Mouse (Mus musculus) retina, embryonic 14.5 days (tissue): ENCODE data around the gene Plin1.

Source experiments
- DNase-seq: peaks from one replicate; pipeline ENCODE4 v3.0.0-alpha.2; 2015; ENCODE audit warnings: low spot score

Plin1 gene

DNA sequence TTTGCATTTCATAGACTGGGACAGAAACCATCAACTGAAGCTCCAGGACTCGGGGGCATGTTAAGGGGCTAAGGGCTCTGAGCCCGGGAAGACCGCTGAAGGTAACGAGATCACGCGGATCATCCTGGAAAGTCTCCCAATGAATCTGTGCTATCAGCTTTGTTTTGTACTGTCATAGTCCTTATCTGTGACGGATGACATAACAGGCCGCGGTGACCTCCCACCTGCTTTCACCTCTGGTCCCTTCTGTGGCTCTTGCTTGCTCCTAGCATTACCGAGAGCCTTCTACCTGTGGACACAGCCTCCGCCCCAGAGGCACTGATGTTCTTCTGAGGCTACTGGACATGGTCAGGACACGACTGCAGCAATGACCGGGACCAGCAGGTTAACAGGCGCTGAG, 3.8 kb upstream of the Plin1 start:
- DNase-seq, result no peak

DNA sequence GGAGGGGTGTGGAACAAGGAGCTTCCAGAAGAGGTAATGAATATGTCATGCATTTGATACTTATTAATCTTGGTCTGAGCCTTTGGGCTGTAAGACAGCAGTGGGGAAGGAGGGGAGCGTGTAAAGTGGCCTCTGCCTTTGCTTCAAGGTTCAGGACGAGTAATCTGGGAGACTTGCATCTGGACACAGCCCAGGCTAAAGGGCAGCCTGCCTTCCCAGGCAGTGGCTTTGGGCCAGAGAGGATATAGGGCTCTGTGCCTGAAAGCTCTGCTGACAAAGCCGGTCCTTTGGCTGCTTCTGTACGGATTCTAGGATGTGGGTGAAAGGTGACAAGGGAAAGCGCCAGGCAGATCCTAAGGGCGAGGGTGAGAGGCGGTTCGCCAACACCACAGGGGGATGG, 1.9 kb upstream of the Plin1 start:
- no peak for DNase-seq

GRCm38 (mm10) chr7:79731438-79731837, 1.3 kb downstream of the Plin1 start:
- DNase-seq, result no peak

DNA sequence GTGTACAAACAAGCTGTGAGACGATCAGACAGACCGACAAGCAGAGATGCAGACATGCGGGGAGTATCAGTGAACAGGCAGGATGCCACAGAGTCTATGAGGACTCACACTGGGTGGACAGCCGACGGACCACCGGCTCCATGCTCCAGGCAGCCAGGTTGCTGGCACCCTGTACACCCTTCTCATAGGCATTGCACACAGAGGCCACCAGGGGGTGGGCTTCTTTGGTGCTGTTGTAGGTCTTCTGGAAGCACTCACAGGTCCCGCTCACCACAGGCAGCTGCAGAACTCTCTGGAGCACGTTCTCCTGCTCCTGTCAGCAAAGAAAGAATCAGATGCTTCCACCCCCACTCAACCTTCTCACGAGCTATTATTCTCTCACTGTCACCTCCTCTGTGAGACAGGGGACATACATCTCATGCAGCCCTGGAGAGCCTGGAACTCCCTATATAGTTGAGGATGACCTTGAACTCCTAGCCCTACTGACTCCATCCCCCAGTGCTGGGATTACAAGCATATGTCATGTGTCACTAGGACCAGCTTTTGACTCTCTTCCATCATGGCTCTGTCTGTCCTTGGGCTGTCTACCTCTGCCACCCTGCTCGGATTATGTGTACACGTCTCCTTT, 2.8 kb downstream of the Plin1 start:
- peak; percentile 42 for DNase-seq

DNA sequence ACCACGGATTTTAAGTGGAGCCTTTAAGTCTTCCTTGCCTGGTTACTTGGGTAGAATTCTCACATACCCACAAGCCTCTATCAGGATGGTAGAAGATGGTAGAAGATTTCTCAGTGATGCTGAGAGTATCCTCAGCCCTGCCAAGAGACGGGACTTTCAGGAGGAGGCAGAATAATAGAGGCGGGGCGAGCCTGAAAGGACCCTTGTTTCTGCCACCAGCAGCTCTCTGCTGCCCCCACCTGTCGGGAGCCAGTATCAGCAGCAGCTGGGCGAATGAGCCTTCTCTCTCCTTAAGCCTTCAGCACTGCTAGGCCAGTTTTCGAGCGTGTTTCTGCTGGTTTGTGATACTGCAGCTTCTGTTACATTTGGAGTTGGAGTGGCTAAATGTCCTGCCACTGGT, 3.5 kb downstream of the Plin1 start:
- peak; percentile 88 for DNase-seq

DNA sequence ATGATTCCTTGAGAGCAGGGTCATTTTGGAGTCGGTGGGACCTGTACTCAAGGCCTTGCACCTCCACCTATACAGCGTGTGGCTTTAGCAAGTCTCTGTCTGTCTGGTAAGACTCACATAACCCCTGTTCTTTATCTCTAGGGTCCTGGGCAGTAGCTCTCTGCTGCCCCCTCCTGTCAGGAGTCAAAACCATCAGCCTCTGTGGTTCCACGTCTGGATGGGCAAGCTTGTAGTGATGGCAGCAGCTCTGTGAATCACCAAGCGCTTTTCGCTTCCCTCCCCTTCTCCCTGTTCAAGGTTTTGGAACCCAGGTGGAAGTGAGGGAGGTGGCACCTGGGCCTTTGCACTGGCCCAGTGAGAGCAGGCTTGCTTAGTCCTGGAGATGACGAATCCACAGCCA, 4.5 kb downstream of the Plin1 start:
- peak; percentile 80 for DNase-seq

DNA sequence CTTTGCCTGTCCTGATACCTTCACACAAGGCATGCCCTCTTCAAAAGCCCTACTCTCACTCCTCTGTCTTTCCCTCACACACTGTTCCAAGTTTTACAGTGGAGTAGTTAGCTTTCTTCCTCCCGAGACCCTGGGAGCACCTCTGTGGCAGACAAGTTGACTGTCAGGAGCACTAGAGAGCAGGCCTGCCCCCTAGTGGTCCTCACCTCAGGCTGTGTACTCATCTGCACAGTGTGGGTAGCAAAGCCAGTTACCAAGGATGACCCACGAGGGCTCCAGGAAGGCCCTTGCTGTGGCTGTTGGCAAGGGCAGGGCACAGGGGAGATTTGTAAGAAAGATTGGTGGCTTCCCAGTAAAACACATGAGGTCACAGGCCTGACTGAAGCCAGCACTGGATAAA, 5.6 kb downstream of the Plin1 start:
- peak; percentile 78 for DNase-seq

DNA sequence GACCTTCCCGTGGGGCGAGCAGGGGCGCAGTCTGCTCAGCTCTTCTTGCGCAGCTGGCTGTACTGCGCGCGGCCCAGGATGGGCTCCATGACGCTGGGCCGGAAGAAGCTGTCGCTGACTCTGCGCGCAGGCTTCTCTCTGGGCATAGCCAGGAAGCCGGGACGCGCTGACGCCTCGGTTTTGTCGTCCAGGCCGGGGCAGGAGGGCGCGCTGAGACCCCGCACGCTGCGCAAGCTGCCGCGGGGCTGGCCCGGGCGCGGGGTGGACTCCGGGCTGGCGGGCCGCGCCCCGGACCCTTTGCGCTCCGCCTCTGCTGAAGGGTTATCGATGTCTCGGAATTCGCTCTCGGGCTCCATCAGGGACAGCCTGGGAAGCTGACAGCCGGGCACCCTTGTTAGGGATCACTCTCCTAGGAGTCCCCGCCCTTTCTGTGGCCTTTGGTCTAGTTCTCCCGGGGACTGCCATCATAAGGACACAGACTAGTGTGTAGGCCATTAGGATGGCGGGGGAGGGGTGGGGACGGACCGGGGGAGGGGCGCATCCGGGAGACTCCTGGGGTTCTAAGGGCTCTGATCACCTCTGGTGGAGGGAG, 11.2 kb downstream of the Plin1 start:
- peak; percentile 63 for DNase-seq

DNA sequence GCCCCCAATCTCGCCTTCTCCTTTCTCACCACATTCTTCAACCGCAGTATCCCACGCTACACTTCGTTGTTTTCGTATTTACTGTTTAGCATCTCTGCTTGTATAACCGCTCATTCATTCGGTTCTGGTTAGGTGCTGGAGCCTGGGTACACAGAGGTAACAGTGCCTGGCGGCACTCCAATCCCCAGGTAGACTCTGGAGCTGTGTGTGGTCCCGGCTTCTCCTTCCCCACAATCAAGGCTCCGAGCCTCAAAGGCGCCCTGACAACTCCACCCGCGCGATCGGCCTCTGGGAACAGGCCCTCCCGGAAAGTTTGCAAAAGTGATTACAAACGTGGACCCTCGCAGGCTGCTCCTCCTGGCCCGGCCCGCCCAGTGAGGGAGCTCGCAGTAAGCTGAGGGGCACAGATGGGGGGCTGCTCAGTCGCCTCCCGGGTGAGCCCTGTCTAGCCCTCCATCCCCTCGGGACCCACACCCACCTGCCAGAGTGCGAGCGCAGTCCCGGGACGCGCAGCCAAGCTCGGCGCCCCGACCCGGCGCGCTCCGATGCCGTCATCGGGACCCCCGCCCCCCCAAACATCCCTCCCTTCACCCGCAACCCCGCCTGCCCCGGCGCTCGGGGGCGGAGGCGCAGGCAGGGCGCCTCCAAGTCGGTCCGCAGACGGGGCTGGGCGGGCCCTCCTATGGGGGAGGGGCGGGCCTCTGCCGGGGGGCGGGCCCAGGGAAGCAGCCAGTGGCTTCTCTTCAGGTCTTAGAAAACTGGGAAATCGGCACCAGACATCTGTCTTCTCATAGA, 17.3 kb downstream of the Plin1 start, which contains the start of gene Kif7:
Gene Kif7 (minus strand): TSS at position 534 of the 795 bp plus-strand sequence.
- peak; percentile 82 for DNase-seq

- DNase-seq, result peak; percentile 20
These were observed 21.9 kb downstream of the Plin1 start for GRCm38 (mm10) chr7:79710831-79711230.

DNA sequence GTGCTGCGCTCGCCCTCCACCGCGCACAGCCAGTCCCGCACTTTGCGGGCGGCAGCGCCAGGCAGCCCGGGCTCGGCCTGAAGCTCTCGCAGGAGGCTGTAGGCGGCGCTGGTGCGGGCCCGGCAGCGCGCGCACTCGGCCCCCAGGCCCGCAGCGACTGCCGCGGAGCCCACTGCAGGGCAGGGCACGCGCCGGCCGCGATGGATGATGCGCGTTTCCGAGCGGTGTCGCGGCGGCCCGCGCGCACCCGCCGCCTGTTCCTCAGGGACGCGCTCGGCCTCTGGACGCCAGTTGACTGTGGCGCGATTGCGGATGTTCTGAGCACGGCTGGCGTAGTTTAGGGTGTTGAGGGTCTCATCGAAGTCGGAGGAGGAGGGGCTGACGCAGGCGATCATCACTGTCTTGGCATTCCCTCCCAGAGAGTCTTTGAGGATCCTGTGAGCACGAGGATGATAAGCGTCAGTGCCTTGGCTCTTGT, 22.5 kb downstream of the Plin1 start:
- peak; percentile 87 for DNase-seq

- no peak for DNase-seq
These were observed 27.5 kb downstream of the Plin1 start for GRCm38 (mm10) chr7:79705210-79705609.

DNA sequence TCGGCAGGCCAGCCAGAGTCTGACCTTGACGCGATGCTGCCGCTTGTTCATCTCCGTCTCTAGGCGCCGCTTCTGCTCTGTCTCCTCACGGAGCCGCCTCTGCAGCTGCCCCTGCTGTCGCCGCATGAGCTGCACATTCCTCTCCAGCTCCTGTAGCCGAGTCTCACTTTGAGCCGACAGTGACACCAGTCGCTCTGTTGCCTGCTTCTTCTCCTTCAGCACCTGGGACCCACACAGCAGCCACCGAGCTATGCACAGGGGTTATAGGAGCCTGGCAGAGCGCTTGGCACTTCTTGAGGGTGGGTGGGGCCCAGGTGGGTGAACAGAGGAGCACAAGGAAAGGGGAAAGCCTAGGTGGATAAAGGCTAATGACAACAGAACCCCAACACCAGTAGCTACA, 29.9 kb downstream of the Plin1 start:
- no peak for DNase-seq

- DNase-seq, result no peak
These were observed 36.2 kb downstream of the Plin1 start for GRCm38 (mm10) chr7:79696495-79696894.

DNA sequence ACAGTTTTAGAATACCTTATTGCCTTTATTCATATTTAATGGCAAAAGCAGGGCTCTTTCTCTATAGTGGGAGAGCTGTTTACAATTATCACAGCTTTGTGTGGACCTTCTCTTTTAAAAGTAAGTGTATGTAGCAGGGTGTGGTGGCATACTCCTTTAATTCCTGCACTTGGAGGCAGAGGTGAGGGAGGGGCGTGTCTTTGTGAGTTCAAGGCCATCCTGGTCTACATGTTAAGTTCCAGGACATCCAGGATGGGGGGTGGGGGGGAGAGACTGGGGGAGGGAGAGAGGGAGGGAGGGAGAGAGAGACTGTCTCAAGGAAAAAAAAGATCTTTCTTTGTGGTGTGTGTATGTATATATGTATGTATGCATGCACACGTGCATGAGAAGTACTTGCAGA, 52.5 kb downstream of the Plin1 start:
- DNase-seq, result no peak

DNA sequence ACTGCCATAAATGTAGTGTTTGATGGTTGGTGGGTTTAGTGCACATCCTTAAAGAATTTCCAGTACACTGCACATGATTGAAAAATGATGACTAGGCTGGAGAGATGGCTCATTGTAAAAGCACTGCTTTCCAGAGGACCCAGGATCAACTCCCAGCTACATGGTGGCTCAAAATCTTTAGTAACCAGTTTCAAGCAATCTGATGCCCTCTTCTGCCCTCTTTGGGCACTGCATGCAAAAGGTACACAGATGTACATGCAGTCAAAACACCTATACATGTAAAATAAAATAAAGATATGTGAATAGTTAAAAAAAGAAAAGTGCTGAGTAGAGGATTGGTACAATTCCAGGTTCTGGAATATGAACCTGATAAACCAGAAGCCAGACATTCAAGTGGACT, 53.5 kb downstream of the Plin1 start:
- peak; percentile 15 for DNase-seq

DNA sequence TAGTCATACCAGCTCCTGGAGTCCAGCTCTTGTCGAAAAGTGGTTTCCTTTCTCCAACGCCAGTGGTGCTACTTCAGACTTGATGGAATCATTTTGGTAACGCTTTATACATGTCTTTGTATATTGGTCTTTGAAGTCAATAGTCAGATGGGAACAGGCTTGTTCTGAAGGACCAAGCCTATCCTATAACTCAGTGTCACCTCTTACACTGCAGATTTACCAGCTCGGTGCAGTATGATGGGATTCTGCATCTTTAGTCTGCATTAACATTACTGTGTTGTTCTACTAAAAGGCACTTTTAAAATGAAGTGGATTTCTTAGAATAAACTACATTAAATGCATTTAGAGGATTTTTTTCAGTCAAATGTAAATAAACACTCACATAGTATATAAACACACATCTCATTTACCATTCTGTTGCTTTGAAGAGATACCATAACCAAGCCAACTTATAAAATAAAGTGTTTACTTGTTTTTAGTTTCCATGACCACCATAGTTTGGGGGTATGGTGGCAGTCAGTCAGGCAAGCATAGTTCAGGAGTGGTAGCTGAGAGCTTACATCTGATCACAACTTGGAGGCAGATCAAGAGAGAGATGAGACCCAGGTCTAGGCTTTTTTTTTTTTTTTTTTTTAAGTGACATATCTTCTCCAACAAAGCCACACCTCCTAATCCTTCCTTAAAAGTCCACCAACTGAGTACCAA, 61.7 kb downstream of the Plin1 start:
- DNase-seq, result no peak
